In the genomic region with DNA sequence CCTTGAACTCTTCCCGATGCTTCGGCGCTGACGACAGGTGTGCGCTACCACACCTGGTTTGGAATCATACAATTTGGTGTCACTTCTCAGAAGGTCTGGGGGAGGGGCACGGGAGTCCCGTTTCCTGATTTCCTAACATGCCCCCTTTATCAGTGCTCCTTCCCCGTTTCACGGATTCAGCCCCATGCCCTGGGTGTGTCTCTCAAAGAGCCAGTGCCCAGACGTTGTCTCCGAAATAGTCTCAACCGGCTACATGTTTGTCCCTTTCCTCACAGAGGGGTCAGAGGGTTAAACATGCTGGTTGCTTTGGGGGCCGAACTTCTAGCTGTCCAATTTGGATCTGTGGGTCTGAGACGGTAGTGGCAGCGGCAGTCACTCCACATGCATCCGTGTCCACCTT, we compare ENCODE assay signal across 19 mouse cellular contexts.
DNase-seq lines count a peak whose midpoint lies in the region; TF ChIP-seq lines count a peak whose summit lies in the region.
"Had no signal": no experiment of that assay in that cellular context is flagged by ENCODE, and none has a peak within 500 bp of the region (broad histone marks: within the 10 kb centered on the region; RNA-seq: fewer than 3 reads in every experiment).

No protein-coding gene starts in this region.

- no peaks in the 10 kb centered on the region for H3K9me3 ChIP-seq in embryonic facial prominence, embryonic 10.5 days
- H3K9me3 ChIP-seq: G1E had no signal

- TF ChIP-seq POLR2A in embryonic fibroblast, embryonic 13.5 days (IDR thresholded peaks at IDR 0.05; ENCODE audit: low read depth, low read length): no peak

- TF ChIP-seq CTCF in gastrocnemius, adult 2 months (IDR thresholded peaks at IDR 0.05): no peak
- no peak for TF ChIP-seq CTCF in embryonic fibroblast, embryonic 13.5 days (IDR thresholded peaks at IDR 0.05; ENCODE audit: borderline replicate concordance, insufficient read depth, low read length)

- intact Hi-C loops in gastrocnemius, adult 2 months (cut with DNase I): no loop called here
- intact Hi-C loops in heart, postnatal 36 days (cut with DNase I): no loop called here

- peaks cover 8% of the 10 kb centered on the region for H3K4me1 ChIP-seq in embryonic facial prominence, embryonic 10.5 days
- H3K4me1 ChIP-seq in embryonic fibroblast, embryonic 13.5 days (ENCODE audit: control insufficient read depth, insufficient read depth, low read length): peaks cover 16% of the 10 kb centered on the region

- WGBS in embryonic facial prominence, embryonic 10.5 days: 93% methylated on average over 16 of the region's 16 CpGs

- DNase-seq in gastrocnemius, adult 2 months: no peak
- DNase-seq in gastrocnemius, postnatal 25 days: no peak
- peak; percentile 90 for DNase-seq in heart, adult 11 months
- no peak for DNase-seq in heart, postnatal 36 days
- DNase-seq in embryonic facial prominence, embryonic 10.5 days (ENCODE audit: low spot score): no peak
- no peak for DNase-seq in urinary bladder, adult 18-20 months (ENCODE audit: low spot score in 2 of 2)
- DNase-seq in kidney, postnatal 36 days: no peak
- DNase-seq: adrenal gland, adult 2 months; adrenal gland, adult 8-10 months; adrenal gland, postnatal 10 days; adrenal gland, postnatal 14 days; adrenal gland, postnatal 25 days; adrenal gland, postnatal 36 days; B cell, adult 2 months; cerebellum, adult 11 months; cerebellum, adult 11-12 months had no signal

- H3K4me3 ChIP-seq in gastrocnemius, adult 2 months: no peak overlapping the region
- H3K4me3 ChIP-seq in embryonic facial prominence, embryonic 10.5 days: no peak overlapping the region
- H3K4me3 ChIP-seq in embryonic fibroblast, embryonic 13.5 days (ENCODE audit: insufficient read depth, low read length): no peak overlapping the region

- H3K27me3 ChIP-seq in embryonic facial prominence, embryonic 10.5 days (replicated peaks; ENCODE audit: low read depth, poor library complexity, severe bottlenecking): no peaks in the 10 kb centered on the region
- H3K27me3 ChIP-seq: Patski had no signal

- no peaks in the 10 kb centered on the region for H3K36me3 ChIP-seq in embryonic facial prominence, embryonic 10.5 days (replicated peaks)
- H3K36me3 ChIP-seq: G1E had no signal

- peak overlapping the region; percentile 82 for H3K27ac ChIP-seq in gastrocnemius, adult 2 months
- H3K27ac ChIP-seq in embryonic facial prominence, embryonic 10.5 days (replicated peaks): peak overlapping the region; percentile 49; the same call in 1 of the 2 replicates
- H3K27ac ChIP-seq in embryonic fibroblast, embryonic 13.5 days (ENCODE audit: insufficient read depth, low read length): peak overlapping the region; percentile 96; the same call in 1 of the 2 replicates
